Mouse (Mus musculus) MEL (cell line): Measurements from ENCODE around the gene Fbxo17.

ENCODE experiments used
- CTCF ChIP-seq, 3 experiments: IDR thresholded peaks in 2 of 3; conservative IDR thresholded peaks in 1 of 3; 2 replicates each; pipeline ENCODE4 v1.5.1; 2011 to 2012; ENCODE audit warnings: low read length in 3 of 3, low read depth in 2 of 3, mild to moderate bottlenecking in 2 of 3, improper control_type of control experiment in 1 of 3, inconsistent platforms in 1 of 3, mixed read lengths in 1 of 3, moderate library complexity in 1 of 3; ENCODE audit not compliant: control insufficient read depth in 1 of 3, insufficient read depth in 1 of 3, poor library complexity in 1 of 3, severe bottlenecking in 1 of 3
- JUND ChIP-seq: IDR thresholded peaks from 2 replicates; pipeline ENCODE4 v1.6.1; 2011; ENCODE audit warnings: low read depth, mild to moderate bottlenecking, improper control_type of control experiment, low read length

DNA sequence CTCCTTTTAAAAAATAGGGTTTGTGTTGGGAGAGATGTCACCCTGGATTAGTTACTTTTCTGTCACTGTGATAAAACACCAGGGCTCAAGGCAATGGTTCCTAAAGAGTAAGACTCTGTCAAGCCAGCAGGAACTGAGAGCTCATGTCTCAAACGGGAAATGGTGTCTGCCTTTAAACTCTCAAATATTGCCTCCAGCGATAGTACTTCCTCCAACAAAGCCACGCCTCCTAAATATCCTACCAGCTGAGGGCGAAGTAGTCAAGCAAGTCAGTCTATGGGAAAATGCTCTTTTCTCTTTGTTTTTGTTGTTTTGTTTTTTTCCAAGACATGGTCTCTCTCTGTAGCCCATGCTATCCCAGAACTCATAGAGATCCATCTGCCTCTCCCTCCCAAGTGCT lies 45.4 kb upstream of the Fbxo17 start:
- TF ChIP-seq CTCF (IDR thresholded peaks at IDR 0.05 in 2 of 3, conservative IDR thresholded peaks at IDR 0.05 in 1 of 3; ENCODE audit: control insufficient read depth in 1 of 3, insufficient read depth in 1 of 3, low read depth in 2 of 3, low read length in 3 of 3, poor library complexity in 1 of 3, severe bottlenecking in 1 of 3) (no peak), JUND (no peak)
